Mouse (Mus musculus) kidney, adult 2 months (tissue): ENCODE measurements around the gene Fut8. TPM values are rescaled to one million over a fixed set of nuclear protein-coding genes. Genes with fewer than 3 reads are reported as not detected.

Source experiments
- DNase-seq: peaks from one replicate; pipeline ENCODE4 v3.0.0; 2021
- H3K27ac ChIP-seq: fragments of 200-500 bp; 2 replicates; pipeline ENCODE4 v1.5.1; 2012; ENCODE audit warnings: low read depth, low read length, control low read depth, inconsistent platforms; ENCODE audit not compliant: insufficient read depth
- H3K27me3 ChIP-seq: fragments of 200-500 bp; replicated peaks from 2 replicates; pipeline ENCODE4 v1.6.1; 2012; ENCODE audit warnings: mild to moderate bottlenecking, moderate library complexity, low read length, inconsistent platforms; ENCODE audit not compliant: control insufficient read depth, insufficient read depth
- H3K36me3 ChIP-seq: fragments of 200-500 bp; 2 replicates; pipeline ENCODE4 v1.6.1; 2012; ENCODE audit warnings: mild to moderate bottlenecking, moderate library complexity, low read length, inconsistent platforms; ENCODE audit not compliant: control insufficient read depth, insufficient read depth
- H3K4me1 ChIP-seq: fragments of 200-500 bp; 2 replicates; pipeline ENCODE4 v1.6.1; 2011; ENCODE audit warnings: low read length; ENCODE audit not compliant: control insufficient read depth, insufficient read depth
- H3K4me3 ChIP-seq: fragments of 200-500 bp; 2 replicates; pipeline ENCODE4 v1.5.1; 2011; ENCODE audit warnings: mild to moderate bottlenecking, low read depth, low read length, control low read depth; ENCODE audit not compliant: insufficient read depth
- CTCF ChIP-seq: fragments of 200-500 bp; conservative IDR thresholded peaks from 2 replicates; pipeline ENCODE4 v1.5.1; 2011; ENCODE audit warnings: low read depth, mild to moderate bottlenecking, control low read depth, low read length, moderate library complexity, mixed read lengths; ENCODE audit not compliant: insufficient read depth, insufficient read length
- POLR2A ChIP-seq: fragments of 200-500 bp; IDR thresholded peaks from one replicate; pipeline ENCODE4 v1.6.1; 2011; ENCODE audit warnings: low read depth, low read length, control low read depth
- WGBS: fragments of 180-500 bp; shearing (Covaris S2); methylation state at CpG from one replicate; pipeline ENCODE4 v1.1.7; 2018; 5-methylcytosine and 5-hydroxymethylcytosine counted together
- polyA plus RNA-seq: library from polyadenylated mRNA; depleted of rRNA; stranded (reverse); fragments of >200 nt; gene quantifications from 2 replicates; pipeline ENCODE4 v1.2.3, GENCODE M21; 2012; rRNA removed

Gene Fut8
- polyA plus RNA-seq: 15.9 and 21.3 TPM in 2 replicates

- Histone ChIP-seq H3K4me3 (peak within 1 kb of the TSS; percentile 83), H3K27ac (peak within 1 kb of the TSS; percentile 78), H3K27me3 (no peaks in the 10 kb centered on the region), H3K36me3 (no peaks in the 10 kb centered on the region), H3K4me1 (peaks cover 3% of the 10 kb centered on the region; the same call in 1 of the 2 replicates)
- under 1% methylated on average over 45 of the region's 46 CpGs for WGBS
- TF ChIP-seq CTCF: no peak
- TF ChIP-seq POLR2A: no peak
- peak; percentile 97 for DNase-seq
Observed at GRCm38 (mm10) chr12:77237950-77238530, at the start of gene Fut8. TSS of gene Fut8 (plus strand) at chr12:77238125.

- Histone ChIP-seq H3K27ac (no peak overlapping the region), H3K27me3 (no peaks in the 10 kb centered on the region), H3K4me1 (no peaks in the 10 kb centered on the region), H3K36me3 (no peaks in the 10 kb centered on the region), H3K4me3 (no peak overlapping the region)
- WGBS: 57% methylated on average over 4 of the region's 4 CpGs
- no peak for DNase-seq
- TF ChIP-seq CTCF (no peak), POLR2A (no peak)
Observed at GRCm38 (mm10) chr12:77189161-77189560, 48.8 kb upstream of the Fut8 start.

GRCm38 (mm10) chr12:77189933-77190446 lies 47.9 kb upstream of the Fut8 start:
- H3K27me3 ChIP-seq: no peaks in the 10 kb centered on the region
- no peak overlapping the region for H3K4me3 ChIP-seq
- H3K27ac ChIP-seq: no peak overlapping the region
- TF ChIP-seq CTCF: no peak
- no peak for TF ChIP-seq POLR2A
- H3K4me1 ChIP-seq: no peaks in the 10 kb centered on the region
- DNase-seq: no peak
- WGBS: 95% methylated on average over 3 of the region's 3 CpGs
- H3K36me3 ChIP-seq: no peaks in the 10 kb centered on the region

GRCm38 (mm10) chr12:77191478-77192271 lies 46.2 kb upstream of the Fut8 start:
- H3K27ac ChIP-seq: no peak overlapping the region
- no peak overlapping the region for H3K4me3 ChIP-seq
- H3K27me3 ChIP-seq: no peaks in the 10 kb centered on the region
- WGBS: 92% methylated on average over 9 of the region's 9 CpGs
- no peaks in the 10 kb centered on the region for H3K4me1 ChIP-seq
- no peak for DNase-seq
- TF ChIP-seq CTCF: no peak
- no peak for TF ChIP-seq POLR2A
- H3K36me3 ChIP-seq: no peaks in the 10 kb centered on the region

GRCm38 (mm10) chr12:77192714-77193113 lies 45.2 kb upstream of the Fut8 start:
- TF ChIP-seq POLR2A (no peak), CTCF (no peak)
- no peaks in the 10 kb centered on the region for H3K36me3 ChIP-seq
- WGBS: 79% methylated on average over 3 of the region's 3 CpGs
- H3K4me1 ChIP-seq: peaks cover 6% of the 10 kb centered on the region
- H3K4me3 ChIP-seq: no peak overlapping the region
- H3K27me3 ChIP-seq: no peaks in the 10 kb centered on the region
- no peak for DNase-seq
- no peak overlapping the region for H3K27ac ChIP-seq

GRCm38 (mm10) chr12:77193225-77193716 lies 44.7 kb upstream of the Fut8 start:
- H3K36me3 ChIP-seq: no peaks in the 10 kb centered on the region
- whole genome bisulfite sequencing: 64% methylated on average over 4 of the region's 4 CpGs

GRCm38 (mm10) chr12:77195044-77195443 lies 42.9 kb upstream of the Fut8 start:
- TF ChIP-seq POLR2A (no peak), CTCF (no peak)
- Histone ChIP-seq H3K4me1 (peaks cover 14% of the 10 kb centered on the region), H3K36me3 (no peaks in the 10 kb centered on the region), H3K4me3 (no peak overlapping the region), H3K27me3 (no peaks in the 10 kb centered on the region), H3K27ac (no peak overlapping the region)
- no peak for DNase-seq
- WGBS: 76% methylated on average over 2 of the region's 2 CpGs

More at GRCm38 (mm10) chr12:77193225-77193716, 44.7 kb upstream of the Fut8 start:
- TF ChIP-seq CTCF (no peak), POLR2A (no peak)
- H3K4me3 ChIP-seq: no peak overlapping the region
- DNase-seq: no peak
- H3K27ac ChIP-seq: no peak overlapping the region
- peaks cover 11% of the 10 kb centered on the region for H3K4me1 ChIP-seq
- no peaks in the 10 kb centered on the region for H3K27me3 ChIP-seq
